Mouse (Mus musculus): ENCODE measurements around the gene Slc45a3. TPM values are rescaled to one million over a fixed set of nuclear protein-coding genes. Genes with fewer than 3 reads are reported as not detected.

Gene Slc45a3
- polyA plus RNA-seq, 1 experiment from 2014 or later = 1.7 TPM

- no peak for ATAC-seq (ENCODE audit: insufficient number of reproducible peaks, low FRiP score)
- Histone ChIP-seq H3K27ac (ENCODE audit: poor library complexity, severe bottlenecking) (no peak overlapping the region), H3K9me3 (replicated peaks) (no peaks in the 10 kb centered on the region)
These were observed 16.9 kb upstream of the Slc45a3 start for GRCm38 (mm10) chr1:131945674-131946440.

GRCm38 (mm10) chr1:131946462-131947215, 16.1 kb upstream of the Slc45a3 start:
- ATAC-seq (ENCODE audit: insufficient number of reproducible peaks, low FRiP score) = no peak
- H3K27ac ChIP-seq (ENCODE audit: poor library complexity, severe bottlenecking) = no peak overlapping the region
- H3K4me1 ChIP-seq (replicated peaks) = peaks cover 8% of the 10 kb centered on the region
- H3K4me2 ChIP-seq = no peak overlapping the region
- H3K27me3 ChIP-seq (replicated peaks) = no peaks in the 10 kb centered on the region
- H3K9ac ChIP-seq = no peak overlapping the region
- no peak overlapping the region for H3K4me3 ChIP-seq
- WGBS = 78% methylated on average over 11 of the region's 11 CpGs
- no peaks in the 10 kb centered on the region for H3K36me3 ChIP-seq
- no peaks in the 10 kb centered on the region for H3K9me3 ChIP-seq (replicated peaks)

More at GRCm38 (mm10) chr1:131945674-131946440, 16.9 kb upstream of the Slc45a3 start:
- Histone ChIP-seq H3K27me3 (replicated peaks) (no peaks in the 10 kb centered on the region), H3K4me2 (no peak overlapping the region), H3K36me3 (no peaks in the 10 kb centered on the region), H3K4me3 (no peak overlapping the region), H3K9ac (no peak overlapping the region), H3K4me1 (replicated peaks) (peaks cover 12% of the 10 kb centered on the region)
- 39% methylated on average over 10 of the region's 10 CpGs for WGBS

GRCm38 (mm10) chr1:131947997-131948525, 14.7 kb upstream of the Slc45a3 start:
- Histone ChIP-seq H3K4me3 (no peak overlapping the region), H3K27ac (ENCODE audit: poor library complexity, severe bottlenecking) (no peak overlapping the region), H3K9me3 (replicated peaks) (no peaks in the 10 kb centered on the region), H3K4me2 (no peak overlapping the region), H3K36me3 (no peaks in the 10 kb centered on the region), H3K27me3 (replicated peaks) (no peaks in the 10 kb centered on the region), H3K4me1 (replicated peaks) (peaks cover 12% of the 10 kb centered on the region), H3K9ac (no peak overlapping the region)
- ATAC-seq (ENCODE audit: insufficient number of reproducible peaks, low FRiP score) = no peak
- WGBS = 30% methylated on average over 1 of the region's 1 CpGs

- no peaks in the 10 kb centered on the region for H3K9me3 ChIP-seq (replicated peaks)
- H3K4me1 ChIP-seq (replicated peaks) = peaks cover 25% of the 10 kb centered on the region
- no peak overlapping the region for H3K4me3 ChIP-seq
- no peak overlapping the region for H3K9ac ChIP-seq
- no peak overlapping the region for H3K27ac ChIP-seq (ENCODE audit: poor library complexity, severe bottlenecking)
- ATAC-seq (ENCODE audit: insufficient number of reproducible peaks, low FRiP score) = no peak
- peaks cover 34% of the 10 kb centered on the region for H3K27me3 ChIP-seq (replicated peaks)
- H3K36me3 ChIP-seq = no peaks in the 10 kb centered on the region
- WGBS = 70% methylated on average over 12 of the region's 12 CpGs
- H3K4me2 ChIP-seq = no peak overlapping the region
These were observed 8.4 kb upstream of the Slc45a3 start for GRCm38 (mm10) chr1:131954242-131954865.

- no peak overlapping the region for H3K4me3 ChIP-seq
- 21% methylated on average over 3 of the region's 3 CpGs for WGBS
- H3K27ac ChIP-seq (ENCODE audit: poor library complexity, severe bottlenecking) = no peak overlapping the region
- peaks cover 43% of the 10 kb centered on the region for H3K27me3 ChIP-seq (replicated peaks)
- no peak for ATAC-seq (ENCODE audit: insufficient number of reproducible peaks, low FRiP score)
- no peaks in the 10 kb centered on the region for H3K36me3 ChIP-seq
- H3K4me1 ChIP-seq (replicated peaks) = peaks cover 25% of the 10 kb centered on the region
- H3K4me2 ChIP-seq = no peak overlapping the region
- no peaks in the 10 kb centered on the region for H3K9me3 ChIP-seq (replicated peaks)
- H3K9ac ChIP-seq = 0 out of 2 replicates have a peak overlapping the region, but pooled peaks have one; percentile 4
These were observed 7.5 kb upstream of the Slc45a3 start for GRCm38 (mm10) chr1:131955131-131955757.

- H3K4me3 ChIP-seq = no peak overlapping the region
- H3K27me3 ChIP-seq (replicated peaks) = peaks cover 64% of the 10 kb centered on the region
- 72% methylated on average over 5 of the region's 5 CpGs for WGBS
These were observed 5.4 kb upstream of the Slc45a3 start for GRCm38 (mm10) chr1:131957416-131957815.

GRCm38 (mm10) chr1:131961004-131961403, 1.8 kb upstream of the Slc45a3 start:
- 58% methylated on average over 2 of the region's 2 CpGs for WGBS
- peaks cover 79% of the 10 kb centered on the region for H3K27me3 ChIP-seq (replicated peaks)
- no peak overlapping the region for H3K4me2 ChIP-seq
- no peak overlapping the region for H3K4me3 ChIP-seq
- H3K27ac ChIP-seq (ENCODE audit: poor library complexity, severe bottlenecking) = no peak overlapping the region
- peaks cover 17% of the 10 kb centered on the region for H3K4me1 ChIP-seq (replicated peaks)
- no peak overlapping the region for H3K9ac ChIP-seq
- no peak for ATAC-seq (ENCODE audit: insufficient number of reproducible peaks, low FRiP score)
- no peaks in the 10 kb centered on the region for H3K9me3 ChIP-seq (replicated peaks)
- H3K36me3 ChIP-seq = no peaks in the 10 kb centered on the region

More at GRCm38 (mm10) chr1:131957416-131957815, 5.4 kb upstream of the Slc45a3 start:
- no peak overlapping the region for H3K27ac ChIP-seq (ENCODE audit: poor library complexity, severe bottlenecking)
- ATAC-seq (ENCODE audit: insufficient number of reproducible peaks, low FRiP score) = no peak
- H3K9me3 ChIP-seq (replicated peaks) = no peaks in the 10 kb centered on the region
- no peak overlapping the region for H3K9ac ChIP-seq
- no peaks in the 10 kb centered on the region for H3K36me3 ChIP-seq
- peaks cover 19% of the 10 kb centered on the region for H3K4me1 ChIP-seq (replicated peaks)
- H3K4me2 ChIP-seq = no peak overlapping the region

- ATAC-seq (ENCODE audit: insufficient number of reproducible peaks, low FRiP score) = peak; percentile 64
- Histone ChIP-seq H3K9ac (peak overlapping the region; percentile 73), H3K4me3 (peak overlapping the region; percentile 83), H3K4me2 (peak overlapping the region; percentile 100), H3K27me3 (replicated peaks) (peaks cover 84% of the 10 kb centered on the region), H3K27ac (ENCODE audit: poor library complexity, severe bottlenecking) (no peak overlapping the region), H3K36me3 (no peaks in the 10 kb centered on the region), H3K9me3 (replicated peaks) (no peaks in the 10 kb centered on the region), H3K4me1 (replicated peaks) (peaks cover 18% of the 10 kb centered on the region)
- under 1% methylated on average over 75 of the region's 76 CpGs for WGBS
These were observed 551 bp downstream of the Slc45a3 start for GRCm38 (mm10) chr1:131963085-131963951.

GRCm38 (mm10) chr1:131964100-131964499, 1.3 kb downstream of the Slc45a3 start:
- Histone ChIP-seq H3K4me1 (replicated peaks) (peaks cover 18% of the 10 kb centered on the region), H3K9me3 (replicated peaks) (no peaks in the 10 kb centered on the region), H3K4me2 (peak overlapping the region; percentile 100), H3K27ac (ENCODE audit: poor library complexity, severe bottlenecking) (no peak overlapping the region), H3K36me3 (no peaks in the 10 kb centered on the region), H3K27me3 (replicated peaks) (peaks cover 92% of the 10 kb centered on the region), H3K9ac (0 out of 2 replicates have a peak overlapping the region, but pooled peaks have one; percentile 73), H3K4me3 (peak overlapping the region; percentile 83)
- 16% methylated on average over 5 of the region's 5 CpGs for WGBS
- ATAC-seq (ENCODE audit: insufficient number of reproducible peaks, low FRiP score) = no peak

- no peak overlapping the region for H3K4me3 ChIP-seq
- no peaks in the 10 kb centered on the region for H3K9me3 ChIP-seq (replicated peaks)
- ATAC-seq (ENCODE audit: insufficient number of reproducible peaks, low FRiP score) = no peak
- peak overlapping the region; percentile 100; the same call in 1 of the 2 replicates for H3K4me2 ChIP-seq
- peaks cover 18% of the 10 kb centered on the region for H3K4me1 ChIP-seq (replicated peaks)
- H3K36me3 ChIP-seq = no peaks in the 10 kb centered on the region
- H3K9ac ChIP-seq = no peak overlapping the region
- H3K27ac ChIP-seq (ENCODE audit: poor library complexity, severe bottlenecking) = no peak overlapping the region
- H3K27me3 ChIP-seq (replicated peaks) = peaks cover 92% of the 10 kb centered on the region
- WGBS = 75% methylated on average over 7 of the region's 7 CpGs
These were observed 1.8 kb downstream of the Slc45a3 start for GRCm38 (mm10) chr1:131964580-131964979.

Measured in heart, embryonic 12.5 days (tissue).